Mouse (Mus musculus) embryonic fibroblast, embryonic 13.5 days (primary cell): ENCODE measurements at regions not wholly inside any gene's neighbourhood (a gene's known extent, or its start where the extent isn't known, plus 50 kb on each side); places are given as distances from the start of the nearest gene placed in this dataset.

ENCODE experiments used
- H3K27ac ChIP-seq: 2 replicates; pipeline ENCODE4 v1.5.1; 2012; ENCODE audit warnings: low read length, control low read depth, inconsistent platforms; ENCODE audit not compliant: insufficient read depth
- H3K4me1 ChIP-seq: 2 replicates; pipeline ENCODE4 v1.6.1; 2011; ENCODE audit warnings: low read length; ENCODE audit not compliant: control insufficient read depth, insufficient read depth
- H3K4me3 ChIP-seq: 2 replicates; pipeline ENCODE4 v1.5.1; 2011; ENCODE audit warnings: mild to moderate bottlenecking, control low read depth, low read length; ENCODE audit not compliant: insufficient read depth
- CTCF ChIP-seq: IDR thresholded peaks from 2 replicates; pipeline ENCODE4 v1.5.1; 2011; ENCODE audit warnings: mild to moderate bottlenecking, control low read depth, low read length, moderate library complexity, borderline replicate concordance; ENCODE audit not compliant: insufficient read depth
- POLR2A ChIP-seq: IDR thresholded peaks from 2 replicates; pipeline ENCODE4 v1.6.1; 2011; ENCODE audit warnings: low read depth, mild to moderate bottlenecking, control low read depth, low read length, moderate library complexity

- no peak overlapping the region for H3K4me3 ChIP-seq
- H3K4me1 ChIP-seq = no peaks in the 10 kb centered on the region
- TF ChIP-seq CTCF (no peak), POLR2A (no peak)
Observed at GRCm38 (mm10) chr5:7779827-7780226, 180.4 kb upstream of the Steap4 start.

GRCm38 (mm10) chr5:7782235-7782634, 178.0 kb upstream of the Steap4 start:
- Histone ChIP-seq H3K27ac (no peak overlapping the region), H3K4me1 (no peaks in the 10 kb centered on the region), H3K4me3 (no peak overlapping the region)
- no peak for TF ChIP-seq POLR2A
- no peak for TF ChIP-seq CTCF

More at GRCm38 (mm10) chr5:7779827-7780226, 180.4 kb upstream of the Steap4 start:
- no peak overlapping the region for H3K27ac ChIP-seq

GRCm38 (mm10) chr5:7788406-7788805, 171.9 kb upstream of the Steap4 start:
- H3K27ac ChIP-seq = no peak overlapping the region
- no peaks in the 10 kb centered on the region for H3K4me1 ChIP-seq
- no peak overlapping the region for H3K4me3 ChIP-seq
- TF ChIP-seq CTCF (no peak), POLR2A (no peak)

- no peak overlapping the region for H3K27ac ChIP-seq
- H3K4me3 ChIP-seq = no peak overlapping the region
- TF ChIP-seq POLR2A (no peak), CTCF (no peak)
- H3K4me1 ChIP-seq = no peaks in the 10 kb centered on the region
Observed at GRCm38 (mm10) chr5:7789126-7789525, 171.1 kb upstream of the Steap4 start.

GRCm38 (mm10) chr5:7820592-7820991, 139.7 kb upstream of the Steap4 start:
- H3K27ac ChIP-seq = no peak overlapping the region
- TF ChIP-seq CTCF (no peak), POLR2A (no peak)
- H3K4me3 ChIP-seq = no peak overlapping the region
- H3K4me1 ChIP-seq = no peaks in the 10 kb centered on the region

GRCm38 (mm10) chr5:7821700-7822099, 138.6 kb upstream of the Steap4 start:
- H3K27ac ChIP-seq = no peak overlapping the region
- no peak for TF ChIP-seq POLR2A
- no peak for TF ChIP-seq CTCF
- H3K4me3 ChIP-seq = no peak overlapping the region

GRCm38 (mm10) chr5:7829618-7830017, 130.6 kb upstream of the Steap4 start:
- no peaks in the 10 kb centered on the region for H3K4me1 ChIP-seq
- TF ChIP-seq CTCF = no peak
- no peak for TF ChIP-seq POLR2A
- no peak overlapping the region for H3K27ac ChIP-seq
- no peak overlapping the region for H3K4me3 ChIP-seq

More at GRCm38 (mm10) chr5:7821700-7822099, 138.6 kb upstream of the Steap4 start:
- no peaks in the 10 kb centered on the region for H3K4me1 ChIP-seq

GRCm38 (mm10) chr5:7833812-7834211, 126.4 kb upstream of the Steap4 start:
- H3K4me3 ChIP-seq = no peak overlapping the region
- TF ChIP-seq POLR2A (no peak), CTCF (no peak)
- H3K27ac ChIP-seq = no peak overlapping the region
- no peaks in the 10 kb centered on the region for H3K4me1 ChIP-seq

- no peak overlapping the region for H3K27ac ChIP-seq
- H3K4me3 ChIP-seq = no peak overlapping the region
- H3K4me1 ChIP-seq = no peaks in the 10 kb centered on the region
- TF ChIP-seq POLR2A (no peak), CTCF (no peak)
Observed at GRCm38 (mm10) chr5:7863047-7863446, 97.2 kb upstream of the Steap4 start.

GRCm38 (mm10) chr5:7866041-7866641, 94.1 kb upstream of the Steap4 start:
- H3K4me3 ChIP-seq = no peak overlapping the region
- TF ChIP-seq POLR2A (no peak), CTCF (no peak)

More at GRCm38 (mm10) chr5:7866041-7866641, 94.1 kb upstream of the Steap4 start:
- H3K27ac ChIP-seq = no peak overlapping the region
- H3K4me1 ChIP-seq = no peaks in the 10 kb centered on the region
